Mouse (Mus musculus): Measurements from ENCODE around the gene Trim47.

DNA sequence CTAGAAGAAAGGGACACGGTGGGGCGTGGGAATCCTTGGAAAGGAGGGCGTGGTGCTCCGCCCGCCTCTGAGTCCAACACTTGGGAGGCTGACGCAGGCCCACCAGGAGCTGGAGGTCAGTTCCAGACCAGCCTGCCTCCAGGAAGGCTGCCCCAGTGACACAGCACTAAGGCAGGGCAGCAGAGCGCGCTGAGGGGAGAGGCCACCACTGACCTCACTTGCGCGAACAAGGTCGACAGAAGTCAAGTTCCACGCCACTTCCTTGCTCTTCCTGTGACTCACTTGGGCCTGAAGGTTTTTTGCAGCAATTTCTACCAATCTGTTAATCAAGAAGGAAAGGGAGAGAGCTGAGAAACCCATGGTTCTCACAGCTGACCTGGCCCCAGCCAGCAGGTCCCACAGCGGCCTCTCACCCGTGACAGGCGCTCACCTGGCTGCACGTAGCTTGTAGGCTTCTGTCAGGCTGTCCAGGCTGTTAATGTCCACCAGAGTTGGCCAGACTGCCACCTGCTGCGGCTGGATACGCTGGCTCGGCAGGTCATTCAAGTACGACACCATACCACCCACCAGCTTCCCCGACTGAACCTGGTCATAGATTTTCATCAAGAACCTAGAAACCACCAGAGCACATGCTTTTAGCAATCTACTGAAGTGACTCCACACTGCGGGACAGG lies 47.9 kb upstream of the Trim47 start:
- TF ChIP-seq CTCF (IDR thresholded peaks at IDR 0.05; ENCODE audit: borderline replicate concordance, extremely low read depth, insufficient read depth, insufficient read length) (no peak), POLR2A (IDR thresholded peaks at IDR 0.05; ENCODE audit: borderline replicate concordance, extremely low read depth, insufficient read depth, insufficient read length, poor library complexity, severe bottlenecking) (no peak)
